Mouse (Mus musculus) stomach, postnatal 0 days (tissue): ENCODE data around the gene Tle4.

Experiments
- CTCF ChIP-seq: IDR thresholded peaks from 2 replicates; pipeline ENCODE4 v1.5.1; 2016; ENCODE audit warnings: antibody characterized with exemption, low read depth, mild to moderate bottlenecking, moderate library complexity
- EP300 ChIP-seq: optimal IDR thresholded peaks from 2 replicates; pipeline ENCODE3; 2016; ENCODE audit warnings: antibody characterized with exemption

DNA sequence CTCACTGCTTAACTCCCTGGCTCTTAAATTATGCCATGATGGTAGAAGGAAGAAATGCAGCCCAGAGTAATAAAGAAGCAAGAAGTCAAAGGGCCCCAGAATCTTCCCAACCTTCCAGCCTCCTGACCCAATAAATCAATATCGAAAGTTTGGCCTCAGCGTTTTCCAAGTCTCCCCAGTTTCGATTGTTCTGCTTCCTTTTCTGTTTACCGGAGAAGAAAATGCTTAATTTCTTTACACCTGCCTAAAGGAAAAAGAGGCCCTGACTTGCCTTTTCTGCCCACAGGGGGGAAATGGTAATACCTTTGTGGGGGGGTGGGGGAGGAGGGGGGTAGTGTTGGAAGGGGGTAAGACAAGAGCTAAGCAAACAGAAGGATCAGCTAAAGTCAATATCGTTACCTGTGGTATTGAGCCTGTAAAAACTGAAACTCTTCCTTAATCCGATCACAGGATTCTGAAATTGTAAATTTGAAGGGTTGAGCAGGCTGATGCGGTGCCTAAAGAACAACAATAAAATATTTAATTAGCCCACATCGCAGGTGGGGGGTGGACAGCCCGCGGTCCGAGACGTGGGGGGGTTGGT lies 1.4 kb downstream of the Tle4 start:
- TF ChIP-seq CTCF (no peak), EP300 (no peak)
